Mouse (Mus musculus) kidney, adult 2 months (tissue): ENCODE data around the gene Inhbb.

Experiments
- CTCF ChIP-seq: fragments of 200-500 bp; conservative IDR thresholded peaks from 2 replicates; pipeline ENCODE4 v1.5.1; 2011; ENCODE audit warnings: low read depth, mild to moderate bottlenecking, control low read depth, low read length, moderate library complexity, mixed read lengths; ENCODE audit not compliant: insufficient read depth, insufficient read length
- POLR2A ChIP-seq: fragments of 200-500 bp; IDR thresholded peaks from one replicate; pipeline ENCODE4 v1.6.1; 2011; ENCODE audit warnings: low read depth, low read length, control low read depth

- TF ChIP-seq CTCF (no peak), POLR2A (no peak)
Observed at GRCm38 (mm10) chr1:119391311-119391710, 30.7 kb downstream of the Inhbb start.
